Mouse (Mus musculus) small intestine, adult 2 months (tissue): Measurements from ENCODE around the gene Gpc1. TPM values are rescaled to one million over a fixed set of nuclear protein-coding genes. Genes with fewer than 3 reads are reported as not detected.

Experiments
- H3K27ac ChIP-seq: fragments of 200-500 bp; 2 replicates; pipeline ENCODE4 v1.5.1; 2012; ENCODE audit warnings: low read depth, low read length, control low read depth, inconsistent platforms; ENCODE audit not compliant: insufficient read depth
- H3K27me3 ChIP-seq: fragments of 200-500 bp; 2 replicates; pipeline ENCODE4 v1.6.1; 2012; ENCODE audit warnings: mild to moderate bottlenecking, moderate library complexity, low read length, inconsistent platforms; ENCODE audit not compliant: control insufficient read depth, insufficient read depth
- H3K36me3 ChIP-seq: fragments of 200-500 bp; 2 replicates; pipeline ENCODE4 v1.6.1; 2012; ENCODE audit warnings: mild to moderate bottlenecking, low read length, control low read depth, inconsistent platforms; ENCODE audit not compliant: control insufficient read depth, insufficient read depth
- H3K4me1 ChIP-seq: fragments of 200-500 bp; 2 replicates; pipeline ENCODE4 v1.6.1; 2012; ENCODE audit warnings: low read length, inconsistent platforms, mixed read lengths; ENCODE audit not compliant: control insufficient read depth, insufficient read depth, insufficient read length
- H3K4me3 ChIP-seq: fragments of 200-500 bp; 2 replicates; pipeline ENCODE4 v1.5.1; 2012; ENCODE audit warnings: low read depth, mild to moderate bottlenecking, control low read depth, inconsistent platforms, low read length, moderate library complexity
- CTCF ChIP-seq: fragments of 200-500 bp; IDR thresholded peaks from 2 replicates; pipeline ENCODE4 v1.5.1; 2012; ENCODE audit warnings: low read depth, mild to moderate bottlenecking, control low read depth, inconsistent platforms, low read length, moderate library complexity, mixed read lengths; ENCODE audit not compliant: insufficient replicate concordance, insufficient read length; ENCODE audit errors: extremely low read depth
- POLR2A ChIP-seq: fragments of 200-500 bp; IDR thresholded peaks from 2 replicates; pipeline ENCODE4 v1.6.1; 2012; ENCODE audit warnings: low read depth, mild to moderate bottlenecking, control low read depth, inconsistent platforms, low read length, moderate library complexity
- WGBS: fragments of 180-500 bp; shearing (Covaris S2); methylation state at CpG from one replicate; pipeline ENCODE4 v1.1.7; 2018; 5-methylcytosine and 5-hydroxymethylcytosine counted together
- polyA plus RNA-seq: library from polyadenylated mRNA; depleted of rRNA; stranded (reverse); fragments of >200 nt; gene quantifications from 2 replicates; pipeline ENCODE4 v1.2.3, GENCODE M21; 2012

Gpc1 gene
- polyA plus RNA-seq, 1 experiment = 8.4 TPM

GRCm38 (mm10) chr1:92849938-92850574 is 18.6 kb downstream of the Gpc1 start:
- peak overlapping the region; percentile 1; the same call in 1 of the 2 replicates for H3K4me3 ChIP-seq
- WGBS = 29% methylated on average over 13 of the region's 13 CpGs

GRCm38 (mm10) chr1:92852450-92852849 is 21.0 kb downstream of the Gpc1 start:
- H3K27me3 ChIP-seq = 0 out of 2 replicates have a peak, but pooled peaks cover 8% of the 10 kb centered on the region
- no peaks in the 10 kb centered on the region for H3K36me3 ChIP-seq
- H3K4me1 ChIP-seq = no peaks in the 10 kb centered on the region; the same call in 1 of the 2 replicates
- 84% methylated on average over 2 of the region's 2 CpGs for WGBS
- H3K27ac ChIP-seq = no peak overlapping the region
- TF ChIP-seq POLR2A = no peak
- TF ChIP-seq CTCF = no peak
- no peak overlapping the region for H3K4me3 ChIP-seq

More at GRCm38 (mm10) chr1:92849938-92850574, 18.6 kb downstream of the Gpc1 start:
- Histone ChIP-seq H3K27me3 (0 out of 2 replicates have a peak, but pooled peaks cover 8% of the 10 kb centered on the region), H3K4me1 (no peaks in the 10 kb centered on the region; the same call in 1 of the 2 replicates), H3K36me3 (no peaks in the 10 kb centered on the region), H3K27ac (no peak overlapping the region)
- TF ChIP-seq CTCF (no peak), POLR2A (no peak)

DNA sequence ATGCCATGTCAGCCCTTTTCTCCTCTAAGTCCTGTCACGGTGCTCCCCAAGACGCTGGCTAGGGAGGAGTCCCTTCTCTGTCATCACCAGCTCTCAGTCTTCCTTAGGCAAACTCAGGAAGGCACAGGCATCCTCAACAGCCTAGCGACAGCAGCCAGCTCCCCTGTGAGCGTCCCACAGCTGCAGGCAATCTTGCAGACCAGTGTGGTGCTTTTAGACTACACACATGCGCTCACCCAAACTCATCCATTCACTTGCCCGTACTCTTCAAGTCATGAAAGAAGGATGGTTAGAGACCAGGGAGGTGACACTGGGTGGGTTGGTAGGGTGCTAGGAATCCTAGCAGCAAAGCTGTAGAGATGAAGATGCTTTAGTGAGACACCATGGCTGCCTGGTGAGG is 30.1 kb downstream of the Gpc1 start:
- Histone ChIP-seq H3K27me3 (no peaks in the 10 kb centered on the region), H3K4me3 (no peak overlapping the region), H3K4me1 (no peaks in the 10 kb centered on the region), H3K36me3 (no peaks in the 10 kb centered on the region), H3K27ac (no peak overlapping the region)
- WGBS = 69% methylated on average over 6 of the region's 6 CpGs
- TF ChIP-seq CTCF (no peak), POLR2A (no peak)

GRCm38 (mm10) chr1:92863268-92863667 is 31.8 kb downstream of the Gpc1 start:
- Histone ChIP-seq H3K4me1 (no peaks in the 10 kb centered on the region), H3K27me3 (no peaks in the 10 kb centered on the region), H3K36me3 (no peaks in the 10 kb centered on the region), H3K4me3 (no peak overlapping the region), H3K27ac (no peak overlapping the region)
- no peak for TF ChIP-seq POLR2A
- no peak for TF ChIP-seq CTCF
- 88% methylated on average over 4 of the region's 4 CpGs for WGBS

GRCm38 (mm10) chr1:92866170-92866569 is 34.7 kb downstream of the Gpc1 start:
- Histone ChIP-seq H3K36me3 (no peaks in the 10 kb centered on the region), H3K27me3 (no peaks in the 10 kb centered on the region), H3K4me3 (no peak overlapping the region), H3K27ac (no peak overlapping the region), H3K4me1 (no peaks in the 10 kb centered on the region)
- TF ChIP-seq CTCF (no peak), POLR2A (no peak)
- 59% methylated on average over 2 of the region's 2 CpGs for WGBS

- Histone ChIP-seq H3K4me3 (no peak overlapping the region), H3K36me3 (no peaks in the 10 kb centered on the region), H3K27me3 (no peaks in the 10 kb centered on the region), H3K27ac (no peak overlapping the region), H3K4me1 (no peaks in the 10 kb centered on the region)
- WGBS = 80% methylated on average over 2 of the region's 2 CpGs
- TF ChIP-seq CTCF = no peak
- TF ChIP-seq POLR2A = no peak
Observed at GRCm38 (mm10) chr1:92869985-92870384, 38.5 kb downstream of the Gpc1 start.

GRCm38 (mm10) chr1:92872666-92873065 is 41.2 kb downstream of the Gpc1 start:
- no peak overlapping the region for H3K27ac ChIP-seq
- no peak overlapping the region for H3K4me3 ChIP-seq
- 59% methylated on average over 7 of the region's 7 CpGs for WGBS
- TF ChIP-seq POLR2A (no peak), CTCF (no peak)
- H3K36me3 ChIP-seq = no peaks in the 10 kb centered on the region
- no peaks in the 10 kb centered on the region for H3K4me1 ChIP-seq
- H3K27me3 ChIP-seq = no peaks in the 10 kb centered on the region
